In the genomic region with DNA sequence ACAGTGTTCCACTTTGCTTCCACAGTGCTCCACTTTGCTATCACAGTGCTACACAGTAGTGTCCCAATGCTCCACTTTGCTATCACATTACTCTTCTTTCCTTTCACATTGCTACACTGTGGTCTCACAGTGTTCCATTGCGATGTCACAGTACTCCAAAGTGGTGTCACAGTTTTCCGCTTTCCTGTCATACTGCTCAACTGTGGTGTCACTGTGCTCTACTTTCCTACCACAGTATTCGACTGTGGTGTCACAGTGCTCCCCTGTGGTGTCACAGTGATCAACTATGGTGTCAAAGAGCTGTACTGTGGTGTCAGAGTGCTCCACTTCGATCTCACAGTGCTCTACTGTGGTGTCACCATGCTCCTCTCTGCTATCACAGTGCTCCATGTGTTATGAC, we compare ENCODE assay signal across 11 mouse cellular contexts.
DNase-seq lines count a peak whose midpoint lies in the region; ATAC-seq and TF ChIP-seq lines count a peak whose summit lies in the region.
"Had no signal": no experiment of that assay in that cellular context is flagged by ENCODE, and none has a peak within 500 bp of the region (broad histone marks: within the 10 kb centered on the region; RNA-seq: fewer than 3 reads in every experiment).

No protein-coding gene starts in this region.

- no peak for ATAC-seq in intestine, postnatal 0 days

- no peaks in the 10 kb centered on the region for H3K27me3 ChIP-seq in intestine, postnatal 0 days (replicated peaks; ENCODE audit: control insufficient read depth, insufficient read depth, low read length)
- H3K27me3 ChIP-seq: lung, embryonic 15.5 days had no signal

- H3K27ac ChIP-seq in intestine, postnatal 0 days (ENCODE audit: low read depth, low read length), result no peak overlapping the region
- H3K27ac ChIP-seq: lung, embryonic 15.5 days had no signal

- peak; percentile 17 for DNase-seq in kidney, adult 9 months
- no peak for DNase-seq in kidney, postnatal 4 days
- DNase-seq in urinary bladder, adult 2 months (ENCODE audit: low spot score), result peak; percentile 13
- no peak for DNase-seq in urinary bladder, adult 18-20 months (ENCODE audit: low spot score in 2 of 2)
- no peak for DNase-seq in right cerebral cortex, postnatal 25 days
- no peak for DNase-seq in layer of hippocampus, postnatal 14 days (ENCODE audit: low spot score in 2 of 2)
- DNase-seq in cerebellum, adult 18-20 months, result no peak
- DNase-seq: cerebellum, adult 9-10 months had no signal

- H3K4me3 ChIP-seq in intestine, postnatal 0 days (ENCODE audit: low read depth, low read length), result no peak overlapping the region
- H3K4me3 ChIP-seq: lung, embryonic 15.5 days had no signal

- no peak overlapping the region for H3K4me2 ChIP-seq in intestine, postnatal 0 days (replicated peaks; ENCODE audit: low read depth)
- H3K4me2 ChIP-seq: lung, embryonic 15.5 days had no signal

- no peaks in the 10 kb centered on the region for H3K4me1 ChIP-seq in intestine, postnatal 0 days (replicated peaks; ENCODE audit: control insufficient read depth, insufficient read depth, low read length)
- H3K4me1 ChIP-seq: lung, embryonic 15.5 days had no signal

- no peak overlapping the region for H3K9ac ChIP-seq in intestine, postnatal 0 days (ENCODE audit: low read depth, low read length)
- H3K9ac ChIP-seq: lung, embryonic 15.5 days had no signal

- TF ChIP-seq CTCF in intestine, postnatal 0 days (IDR thresholded peaks at IDR 0.05; ENCODE audit: low read depth), result peak; percentile 56

- no peaks in the 10 kb centered on the region for H3K9me3 ChIP-seq in intestine, postnatal 0 days (ENCODE audit: control insufficient read depth)
- H3K9me3 ChIP-seq: lung, embryonic 15.5 days had no signal

- no peaks in the 10 kb centered on the region for H3K36me3 ChIP-seq in intestine, postnatal 0 days (ENCODE audit: control insufficient read depth, insufficient read depth)
- H3K36me3 ChIP-seq: G1E; lung, embryonic 15.5 days had no signal

- 67% methylated on average over 4 of the region's 4 CpGs for WGBS in intestine, postnatal 0 days

Comparison
In these comparisons a context has a peak if more than half of its experiments do, and no peak if none do; other contexts are left out.
1. DNase-seq: peak in kidney, adult 9 months (single experiment) and urinary bladder, adult 2 months (single experiment); none in kidney, postnatal 4 days (0 of 2), urinary bladder, adult 18-20 months (0 of 2), right cerebral cortex, postnatal 25 days (single experiment), layer of hippocampus, postnatal 14 days (0 of 2) and cerebellum, adult 18-20 months (0 of 2).